Mouse (Mus musculus) liver, embryonic 13.5 days (tissue): ENCODE measurements around the gene Ccdc70. TPM values are rescaled to one million over a fixed set of nuclear protein-coding genes. Genes with fewer than 3 reads are reported as not detected.

Source experiments
- polyA plus RNA-seq: library from polyadenylated mRNA; unstranded; fragments of >200 nt; fragmentation: Nextera tagmentation; extraction: Ambion mirVana; gene quantifications from 2 replicates; pipeline ENCODE4 v1.2.1, GENCODE M21; 2015

The Ccdc70 gene
- polyA plus RNA-seq, 1 experiment from 2014 or later: not detected

Other genes starting within 250 kb of the Ccdc70 start
- not detected in 2 replicates for gene Defa24, start 235.3 kb upstream of the Ccdc70 start, polyA plus RNA-seq
- gene Defb50, start 146.2 kb upstream of the Ccdc70 start, polyA plus RNA-seq: not detected in 2 replicates
- gene Defb2, start 129.8 kb upstream of the Ccdc70 start, polyA plus RNA-seq: not detected in 2 replicates
- gene Defb10, start 110.9 kb upstream of the Ccdc70 start, polyA plus RNA-seq: not detected in 2 replicates
- not detected in 2 replicates for gene Defb9, start 84.4 kb upstream of the Ccdc70 start, polyA plus RNA-seq
- gene Defb11, start 63.4 kb upstream of the Ccdc70 start, polyA plus RNA-seq: not detected in 2 replicates
- gene Defb15, start 37.1 kb upstream of the Ccdc70 start, polyA plus RNA-seq: not detected in 2 replicates
- not detected in 2 replicates for gene Defb35, start 31.4 kb upstream of the Ccdc70 start, polyA plus RNA-seq
- not detected in 2 replicates for gene Defb13, start 23.0 kb upstream of the Ccdc70 start, polyA plus RNA-seq
- not detected in 2 replicates for gene Fam90a1a, start 11.1 kb upstream of the Ccdc70 start, polyA plus RNA-seq
- 10.4 and 13.0 TPM in 2 replicates for gene Atp7b, start 90.5 kb downstream of the Ccdc70 start, polyA plus RNA-seq
- 9.9 and 13.1 TPM in 2 replicates for gene Alg11, start 90.9 kb downstream of the Ccdc70 start, polyA plus RNA-seq
- gene Nek5, start 155.3 kb downstream of the Ccdc70 start, polyA plus RNA-seq: 0.06 TPM in 1 of 2 replicates, not detected in the other
- 1.5 and 1.7 TPM in 2 replicates for gene Nek3, start 196.7 kb downstream of the Ccdc70 start, polyA plus RNA-seq
- gene Ckap2, start 216.0 kb downstream of the Ccdc70 start, polyA plus RNA-seq: 22.2 and 28.5 TPM in 2 replicates
- 11.5 and 12.9 TPM in 2 replicates for gene Vps36, start 223.0 kb downstream of the Ccdc70 start, polyA plus RNA-seq